Mouse (Mus musculus): ENCODE results near the gene Lrrc8e.

DNA sequence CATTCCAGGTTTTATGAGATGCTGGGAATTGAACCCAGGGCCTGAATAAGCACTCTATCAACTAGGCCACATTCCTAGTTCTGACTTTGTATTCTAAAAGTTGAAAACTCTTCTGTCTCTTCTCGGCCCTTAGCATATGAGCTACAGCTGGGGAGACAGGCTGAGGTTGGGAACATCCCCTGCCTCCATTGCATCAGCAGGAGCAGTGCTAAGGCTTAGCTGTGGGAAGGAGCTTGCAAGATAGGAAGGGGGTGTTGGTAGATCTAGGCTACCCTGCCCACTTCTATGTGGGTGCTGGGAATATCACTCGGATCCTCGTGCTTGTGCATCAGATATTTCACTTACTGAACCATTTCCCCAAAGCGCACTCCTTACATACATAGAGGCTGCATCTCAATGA, 1.3 kb downstream of the Lrrc8e start:
- TF ChIP-seq POLR2A (IDR thresholded peaks at IDR 0.05; ENCODE audit: insufficient read depth, low read depth, low read length) (no peak), EP300 (IDR thresholded peaks at IDR 0.05; ENCODE audit: insufficient read depth, low read depth, low read length) (no peak), CTCF (IDR thresholded peaks at IDR 0.05) (no peak)

Data from heart, adult 2 months (tissue).